Mouse (Mus musculus) gastrocnemius, postnatal 36 days (tissue): ENCODE results near the gene Otop2. TPM values are rescaled to one million over a fixed set of nuclear protein-coding genes. Genes with fewer than 3 reads are reported as not detected.
A peak's percentile ranks its signal among the peaks of the same experiment; 100 is the strongest.

Source experiments
- DNase-seq, 2 experiments: peaks; one replicate each; pipeline ENCODE4 v3.0.0; 2022
- intact Hi-C: fragments of 180-260 bp; cut with DNase I; formaldehyde crosslinking; loops from one replicate; pipeline ENCODE4 v1.15.1; 2025
- long read RNA-seq, 2 experiments: library from polyadenylated mRNA; stranded (forward); transcript quantifications; one replicate each; pipeline ENCODE4 v2.0.0; 2021
- total RNA-seq, 2 experiments: library from RNA; stranded (reverse); gene quantifications; 2 replicates each; pipeline ENCODE4 v1.2.3; 2021

The Otop2 gene
- total RNA-seq, result not detected
- long read RNA-seq, experiment 1, result 0 reads
- long read RNA-seq, experiment 2, result 0 reads

DNA sequence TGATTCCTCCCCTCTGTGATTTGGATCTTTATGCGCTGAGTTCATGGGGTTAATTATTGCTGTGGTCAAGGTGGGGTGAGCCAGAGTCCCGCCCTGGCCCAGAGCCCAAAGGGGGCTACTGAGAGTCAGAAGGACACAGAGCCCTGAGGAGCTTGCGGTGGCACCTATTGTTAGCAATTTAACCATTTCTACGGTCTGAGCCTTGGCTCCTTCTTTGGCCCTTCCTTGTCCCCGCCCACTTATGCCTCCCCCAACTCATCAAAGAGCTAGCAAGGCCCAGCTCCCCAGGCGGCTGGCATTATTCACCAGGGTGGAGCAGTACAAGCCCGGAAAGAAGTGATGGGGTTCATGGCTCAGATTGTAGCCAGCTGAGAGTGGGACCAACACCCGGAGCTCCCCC, at the start of gene Otop2:
Otop2 (plus strand) TSS at position 301 of the 400 bp plus-strand sequence.
- DNase-seq, result no peak
- intact Hi-C loops, result no loop called here

DNA sequence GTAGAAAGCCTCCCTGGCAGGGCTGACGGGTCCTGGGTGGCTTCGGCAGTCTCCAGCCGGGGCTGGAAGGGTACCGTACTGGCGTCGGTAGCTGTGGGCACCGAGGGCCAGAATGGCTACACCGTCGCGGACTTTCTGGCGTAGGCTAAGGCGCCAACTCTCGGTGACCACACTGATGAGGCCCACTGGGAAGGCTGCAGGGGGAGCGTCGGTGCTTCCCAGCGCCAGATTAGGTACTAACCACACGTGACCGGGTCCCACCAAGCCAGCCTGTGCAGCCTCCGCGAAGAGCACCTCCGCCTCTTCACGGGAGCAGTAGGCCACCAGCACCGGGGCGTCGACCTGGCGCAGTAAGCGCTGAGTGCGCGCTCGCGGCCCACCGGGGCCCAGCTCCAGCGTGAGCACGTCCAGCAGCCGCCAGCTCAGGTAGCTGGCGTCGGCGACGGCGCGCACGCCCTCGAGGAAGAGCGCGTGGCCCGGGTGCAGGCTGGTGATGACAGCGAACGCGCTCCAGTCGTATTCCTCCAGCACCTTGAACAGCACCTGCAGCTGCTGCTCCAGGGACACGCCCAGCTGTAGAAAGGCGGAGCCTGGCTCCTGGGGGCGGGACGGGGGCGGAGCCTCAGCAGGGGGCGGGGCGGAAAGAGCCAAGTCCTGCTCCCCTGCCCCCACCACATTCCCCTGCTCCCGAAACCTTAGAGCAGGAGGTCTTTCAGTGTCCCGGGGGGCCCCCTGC, 49.0 kb upstream of the Otop2 start:
- intact Hi-C loops, result no loop called here
- no peak for DNase-seq

GRCm38 (mm10) chr11:115259134-115259533, 47.8 kb upstream of the Otop2 start:
- intact Hi-C loops, result no loop called here
- DNase-seq, result no peak

- no peak for DNase-seq
- intact Hi-C loops, result loop anchor here (10.0 kb wide), 1 partner anchor 178 kb away; no protein-coding TSS in a partner anchor
Observed at GRCm38 (mm10) chr11:115262954-115263353, 44.0 kb upstream of the Otop2 start.

DNA sequence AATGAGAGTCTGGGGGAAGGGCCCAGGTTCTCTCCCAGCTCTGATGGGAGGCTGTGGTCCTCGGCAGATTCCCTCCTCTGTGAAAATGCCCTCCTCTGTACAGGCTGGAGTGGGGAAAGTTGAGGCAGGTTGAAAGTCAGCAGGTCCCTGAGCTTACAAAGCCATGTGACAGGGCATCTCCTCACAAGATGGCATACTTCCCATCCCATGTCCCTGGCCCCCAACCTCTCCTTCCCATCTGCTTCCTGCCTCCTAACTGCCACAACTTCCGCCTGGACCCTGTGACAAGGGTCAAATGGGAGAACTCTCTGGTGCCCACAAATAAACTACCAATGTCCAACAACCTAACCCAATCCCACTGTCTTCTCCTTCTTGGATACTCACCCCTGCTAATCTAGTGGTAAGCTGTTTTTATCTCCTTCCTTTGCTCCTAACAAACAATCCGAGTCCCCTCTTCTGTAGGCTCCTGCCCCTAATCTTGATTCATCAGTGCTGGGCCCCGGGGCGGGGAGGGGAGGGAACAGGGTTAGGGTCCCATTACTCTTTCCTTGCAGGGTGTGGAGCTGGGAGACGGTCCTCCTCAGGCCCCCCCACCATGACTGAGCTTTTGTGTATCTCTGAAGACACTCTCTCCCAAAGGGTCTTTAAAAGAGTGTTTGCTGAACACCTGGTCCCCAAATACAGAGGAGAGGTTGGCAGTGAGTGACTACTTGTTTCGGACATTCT, 42.7 kb upstream of the Otop2 start:
- no peak for DNase-seq
- intact Hi-C loops, result loop anchor here (10.0 kb wide), 1 partner anchor 179 kb away; no protein-coding TSS in a partner anchor

DNA sequence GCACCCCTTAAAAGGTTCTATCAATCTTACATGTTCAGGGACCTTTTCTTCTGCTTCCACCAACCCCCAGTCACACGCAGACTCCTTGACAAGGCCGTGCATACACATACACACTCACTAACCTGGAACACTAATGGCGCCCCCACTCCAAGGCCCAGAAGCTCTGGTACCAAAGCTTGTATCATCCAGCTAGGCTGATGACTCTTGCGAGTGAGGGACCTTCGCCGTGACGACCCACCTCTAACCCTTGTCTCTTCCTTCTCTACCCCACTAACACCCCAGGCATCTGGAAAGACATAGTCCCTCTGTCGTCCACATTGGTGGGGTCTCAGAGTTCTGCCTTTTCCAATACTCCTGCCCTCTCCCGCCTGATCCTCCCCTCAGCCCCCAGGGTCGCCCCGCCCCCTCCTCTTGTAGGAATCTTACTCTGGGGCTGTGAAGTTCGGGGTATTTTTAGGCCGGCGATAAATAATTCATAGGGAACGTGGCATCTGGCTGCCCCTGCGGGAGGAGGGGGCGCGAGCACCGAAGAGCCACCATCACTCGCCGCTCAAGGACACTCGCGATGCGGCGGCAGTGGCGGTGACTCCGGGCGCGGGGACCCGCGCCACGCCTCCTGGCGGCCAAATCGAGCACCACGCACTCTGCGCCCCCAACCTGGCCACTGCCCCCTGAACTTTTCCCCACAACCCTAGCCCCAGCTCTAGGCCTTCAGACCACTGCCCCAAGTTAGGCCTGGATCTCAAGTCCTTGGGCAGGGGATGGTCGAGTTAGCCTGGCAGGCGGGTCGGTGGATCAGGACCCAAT, 41.9 kb upstream of the Otop2 start:
- intact Hi-C loops, result loop anchor here (1.0 to 10.0 kb wide), 2 partner anchors 63 to 180 kb away; no protein-coding TSS in a partner anchor
- no peak for DNase-seq

GRCm38 (mm10) chr11:115265771-115266399, 41.1 kb upstream of the Otop2 start:
- intact Hi-C loops, result loop anchor here (1.0 to 10.0 kb wide), 2 partner anchors 64 to 181 kb away; no protein-coding TSS in a partner anchor
- DNase-seq, result no peak

DNA sequence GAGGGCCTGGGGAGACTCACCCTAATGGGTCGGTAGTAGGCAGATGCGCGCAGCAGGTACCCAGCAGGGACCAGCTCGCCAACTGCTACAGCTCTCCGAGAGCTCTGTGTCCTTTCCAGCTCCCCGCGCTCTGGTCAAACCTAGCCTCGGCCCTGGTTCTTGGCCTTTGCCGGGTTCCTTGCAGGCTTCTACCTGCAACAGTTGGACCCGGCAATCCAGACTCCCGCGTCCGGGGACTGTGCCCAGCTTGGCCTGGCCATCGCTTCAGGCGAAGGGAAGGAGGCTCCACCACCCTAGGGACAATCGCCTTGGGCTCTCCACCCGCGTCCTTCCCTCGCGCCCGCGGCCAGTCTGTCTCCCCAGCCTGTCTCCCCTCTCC, 40.6 kb upstream of the Otop2 start:
- intact Hi-C loops, result loop anchor here (10.0 kb wide), 1 partner anchor 182 kb away; no protein-coding TSS in a partner anchor

DNA sequence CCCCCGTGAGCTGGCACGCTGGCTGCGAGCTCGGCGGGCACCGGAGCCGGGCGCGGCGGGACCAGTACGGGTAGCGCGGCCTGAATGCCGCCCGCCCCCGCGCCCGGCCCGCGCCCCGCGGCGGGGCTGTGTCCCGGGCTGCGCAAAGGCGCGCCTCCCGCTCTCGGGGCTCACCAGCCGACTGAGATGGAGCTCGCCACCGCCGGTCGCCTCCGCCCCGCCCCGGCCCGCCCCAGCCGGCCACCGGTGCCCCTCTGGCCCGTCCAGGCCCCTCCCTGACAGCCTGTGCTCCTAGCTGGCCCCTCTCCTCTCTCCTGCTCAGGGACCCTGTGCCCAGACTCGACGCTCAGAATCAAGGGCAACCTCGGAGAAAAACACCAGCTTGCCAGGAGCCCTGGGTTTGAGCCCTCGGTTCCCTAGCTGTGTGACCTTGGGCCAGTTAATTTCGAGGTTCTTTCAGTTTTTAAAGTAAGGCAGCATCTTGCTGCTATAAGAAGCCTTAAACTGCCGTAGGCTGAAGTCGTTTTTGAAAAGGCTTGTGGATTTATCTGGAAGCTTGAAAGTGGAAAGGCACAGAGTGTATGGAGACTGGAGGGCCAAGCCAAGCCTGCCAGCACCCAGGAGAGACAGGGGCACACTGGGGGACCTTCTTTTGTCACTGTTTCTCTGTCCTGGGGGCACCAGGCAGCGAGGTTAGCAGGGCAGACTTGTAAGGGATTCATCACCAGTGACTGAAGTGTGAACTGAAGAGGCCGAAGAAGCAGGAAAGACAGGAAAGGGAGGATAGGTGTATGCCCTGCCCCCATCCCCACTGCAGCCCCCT, 39.7 kb upstream of the Otop2 start, which contains the start of gene Grin2c:
Grin2c (minus strand) TSS at position 183 of the 823 bp plus-strand sequence.
- intact Hi-C loops, result loop anchor here (10.0 kb wide), 1 partner anchor 182 kb away; no protein-coding TSS in a partner anchor
- no peak for DNase-seq

More for the DNA sequence above, 40.6 kb upstream of the Otop2 start:
- DNase-seq, result no peak

- DNase-seq, result no peak
- intact Hi-C loops, result loop anchor here (10.0 kb wide), 1 partner anchor 183 kb away; no protein-coding TSS in a partner anchor
Observed at GRCm38 (mm10) chr11:115267958-115268357, 39.0 kb upstream of the Otop2 start.

DNA sequence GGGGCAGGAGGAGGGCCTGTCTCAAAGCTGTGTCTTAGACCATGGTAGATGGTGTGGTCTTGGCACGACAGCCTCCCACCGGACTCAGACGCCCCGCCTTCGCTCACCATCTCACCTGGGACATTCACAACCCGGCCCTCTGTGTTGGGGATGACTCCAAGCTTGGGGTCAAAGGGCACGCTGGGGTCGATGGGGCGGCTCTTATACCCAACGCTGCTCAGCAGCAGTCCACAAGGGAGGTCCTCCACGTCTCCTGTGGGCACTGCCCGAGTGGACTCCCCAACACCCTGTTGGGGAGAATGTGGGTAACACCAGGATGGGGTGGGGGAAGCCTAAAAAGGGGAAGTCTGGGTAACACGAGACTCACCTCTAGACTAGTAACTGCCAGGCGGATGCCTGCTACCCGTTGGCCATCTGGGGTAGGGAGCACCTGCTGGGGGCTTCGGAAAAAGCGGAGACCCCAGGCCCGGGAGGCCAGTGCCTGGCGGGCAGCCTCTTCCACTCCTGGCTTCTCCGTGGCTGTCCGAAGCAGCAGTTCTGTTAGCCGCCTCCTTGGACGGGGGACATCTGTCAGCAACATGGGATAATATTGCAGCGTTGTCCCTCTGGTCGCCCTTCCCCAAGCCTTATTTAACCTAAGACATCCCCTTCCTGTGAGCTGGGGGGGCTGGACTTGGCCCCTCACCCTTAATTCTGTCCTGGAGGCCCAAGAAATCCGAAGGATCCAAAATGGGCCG, 37.5 kb upstream of the Otop2 start:
- intact Hi-C loops, result loop anchor here (1.0 to 10.0 kb wide), 3 partner anchors 67 to 185 kb away; no protein-coding TSS in a partner anchor
- DNase-seq, result no peak

DNA sequence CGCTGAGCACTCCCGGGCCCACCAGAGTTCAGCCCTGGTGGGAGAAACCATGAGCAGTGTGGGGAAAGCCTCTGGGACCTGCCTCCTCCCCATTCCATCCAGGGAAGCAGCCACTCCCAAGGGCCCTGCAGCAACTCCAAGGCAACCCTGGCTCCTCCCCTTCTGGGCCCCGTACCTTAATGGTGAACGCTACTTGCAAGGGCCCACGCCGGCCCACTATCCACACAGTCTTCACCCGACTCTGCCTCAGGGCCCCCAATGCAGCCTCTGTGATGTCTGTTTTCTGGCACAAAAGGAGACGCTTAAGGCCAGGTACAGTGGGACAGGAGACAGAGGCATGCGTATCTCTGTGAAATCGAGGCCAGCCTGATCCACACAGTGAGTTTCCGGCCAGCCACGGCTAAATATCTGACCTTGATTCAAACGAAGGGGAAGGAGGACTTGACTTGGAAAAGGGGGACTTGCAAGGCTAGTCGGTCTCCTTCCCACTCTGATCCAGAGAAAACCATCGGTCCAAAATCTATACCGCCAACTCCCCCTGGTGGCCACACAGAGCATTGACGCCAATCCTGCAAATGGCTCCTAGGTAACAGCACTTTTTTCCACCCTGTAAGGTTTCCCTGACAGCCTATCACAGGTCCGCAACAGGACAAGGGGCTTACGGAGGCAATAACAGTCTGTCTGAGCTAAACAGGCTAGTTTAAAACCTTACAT, 36.7 kb upstream of the Otop2 start:
- intact Hi-C loops, result loop anchor here (2.0 kb wide), 1 partner anchor 112 kb away; no protein-coding TSS in a partner anchor
- DNase-seq, result peak; percentile 67 to 68

- no peak for DNase-seq
- intact Hi-C loops, result loop anchor here (2.0 kb wide), 1 partner anchor 112 kb away; no protein-coding TSS in a partner anchor
Observed at GRCm38 (mm10) chr11:115271052-115271451, 35.9 kb upstream of the Otop2 start.

- intact Hi-C loops, result loop anchor here (2.0 kb wide), 1 partner anchor 113 kb away; no protein-coding TSS in a partner anchor
- DNase-seq, result no peak
Observed at GRCm38 (mm10) chr11:115271481-115271880, 35.5 kb upstream of the Otop2 start.

DNA sequence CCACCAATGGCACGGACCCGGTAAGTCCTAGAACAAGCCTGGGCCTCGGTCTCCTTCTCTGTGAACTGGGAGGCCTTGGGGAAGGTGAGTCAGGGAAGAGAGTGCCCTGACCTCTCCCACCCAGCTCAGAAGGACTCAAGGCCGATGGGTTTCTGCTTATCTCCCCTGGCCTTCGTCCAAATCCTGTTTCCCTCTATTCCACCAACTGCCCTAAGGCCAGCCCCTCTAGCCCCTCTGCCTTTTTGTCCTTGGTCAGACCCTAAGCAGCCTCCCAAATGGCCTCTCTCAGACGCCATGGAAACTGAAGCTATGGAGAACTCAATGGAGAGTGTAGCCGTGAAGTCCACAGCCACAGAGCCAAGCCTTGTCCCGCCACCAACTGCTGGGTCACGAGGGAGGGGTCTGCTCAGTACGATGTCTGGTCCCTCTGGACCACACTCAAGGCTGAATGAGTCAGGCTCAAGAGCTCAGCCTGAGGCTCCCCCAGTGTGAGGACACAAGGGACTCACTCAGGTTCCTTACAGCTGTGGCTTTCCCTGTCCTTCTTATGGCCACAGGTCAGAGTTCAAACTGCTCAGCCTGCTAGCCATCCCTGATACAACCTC, 34.0 kb upstream of the Otop2 start:
- intact Hi-C loops, result no loop called here
- no peak for DNase-seq

GRCm38 (mm10) chr11:115273735-115274134, 33.2 kb upstream of the Otop2 start:
- no peak for DNase-seq
- intact Hi-C loops, result no loop called here

DNA sequence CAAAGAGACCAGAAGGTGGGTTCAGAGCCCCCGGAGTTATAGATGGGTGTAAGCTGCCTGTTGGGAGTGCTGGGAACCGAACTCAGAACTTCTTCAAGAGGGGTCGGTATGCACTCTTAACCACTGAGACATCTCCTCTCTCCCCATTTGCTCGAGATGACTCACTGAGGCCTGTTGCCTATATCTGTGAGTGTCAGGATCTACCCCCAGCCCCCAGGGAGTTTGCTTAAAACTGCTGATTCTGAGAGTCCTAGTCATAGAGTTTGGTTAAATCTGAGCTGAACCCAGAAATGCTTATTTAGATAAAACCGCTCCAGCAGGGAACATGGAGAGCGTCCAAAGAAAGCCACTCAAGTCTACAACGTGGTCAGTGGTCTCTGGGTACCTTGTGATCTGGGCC, 32.8 kb upstream of the Otop2 start:
- intact Hi-C loops, result no loop called here
- no peak for DNase-seq
